Mouse (Mus musculus): ENCODE data around the gene Bdh1. TPM values are rescaled to one million over a fixed set of nuclear protein-coding genes. Genes with fewer than 3 reads are reported as not detected.

Gene Bdh1
- polyA plus RNA-seq, 2 experiments, result 28.5 to 43.9 TPM

DNA sequence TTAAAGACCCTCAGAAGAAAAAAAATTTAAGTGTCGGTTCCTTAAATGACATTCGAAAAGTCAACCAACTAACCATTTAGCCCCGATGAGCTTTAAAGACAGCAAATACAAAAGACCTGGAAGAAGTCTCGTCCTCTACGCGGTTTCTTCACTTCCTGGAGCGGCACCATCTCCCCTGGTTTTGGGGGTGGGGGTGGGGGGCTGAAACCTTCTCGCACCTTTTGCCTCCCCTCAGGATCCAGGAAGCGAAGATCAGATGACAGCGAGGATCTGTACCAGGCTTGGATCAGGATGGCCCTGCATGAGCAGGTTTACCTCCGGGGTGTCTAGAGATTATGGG, 6.2 kb downstream of the Bdh1 start:
- Histone ChIP-seq H3K36me3 (ENCODE audit: control insufficient read depth, insufficient read depth, low read length) (no peaks in the 10 kb centered on the region), H3K4me3 (replicated peaks; ENCODE audit: low read length) (peak overlapping the region; percentile 58), H3K27ac (replicated peaks; ENCODE audit: low read depth, low read length) (no peak overlapping the region), H3K27me3 (ENCODE audit: control insufficient read depth, insufficient read depth, low read length) (peaks cover 10% of the 10 kb centered on the region; the same call in 1 of the 2 replicates), H3K9me3 (ENCODE audit: control insufficient read depth, low read length) (no peaks in the 10 kb centered on the region), H3K4me1 (ENCODE audit: control insufficient read depth, insufficient read depth, low read length) (no peaks in the 10 kb centered on the region; the same call in 1 of the 2 replicates), H3K9ac (ENCODE audit: low read depth, low read length, severe bottlenecking) (peak overlapping the region; percentile 57), H3K4me2 (replicated peaks; ENCODE audit: low read depth, low read length, severe bottlenecking) (peak overlapping the region; percentile 98)
- DNase-seq (ENCODE audit: low spot score), result no peak
- WGBS, result 4% methylated on average over 11 of the region's 11 CpGs
- TF ChIP-seq POLR2A (IDR thresholded peaks at IDR 0.05; ENCODE audit: borderline replicate concordance, extremely low read depth, insufficient read depth, insufficient read length), result no peak
- ATAC-seq (ENCODE audit: low FRiP score, low read depth), result no peak

DNA sequence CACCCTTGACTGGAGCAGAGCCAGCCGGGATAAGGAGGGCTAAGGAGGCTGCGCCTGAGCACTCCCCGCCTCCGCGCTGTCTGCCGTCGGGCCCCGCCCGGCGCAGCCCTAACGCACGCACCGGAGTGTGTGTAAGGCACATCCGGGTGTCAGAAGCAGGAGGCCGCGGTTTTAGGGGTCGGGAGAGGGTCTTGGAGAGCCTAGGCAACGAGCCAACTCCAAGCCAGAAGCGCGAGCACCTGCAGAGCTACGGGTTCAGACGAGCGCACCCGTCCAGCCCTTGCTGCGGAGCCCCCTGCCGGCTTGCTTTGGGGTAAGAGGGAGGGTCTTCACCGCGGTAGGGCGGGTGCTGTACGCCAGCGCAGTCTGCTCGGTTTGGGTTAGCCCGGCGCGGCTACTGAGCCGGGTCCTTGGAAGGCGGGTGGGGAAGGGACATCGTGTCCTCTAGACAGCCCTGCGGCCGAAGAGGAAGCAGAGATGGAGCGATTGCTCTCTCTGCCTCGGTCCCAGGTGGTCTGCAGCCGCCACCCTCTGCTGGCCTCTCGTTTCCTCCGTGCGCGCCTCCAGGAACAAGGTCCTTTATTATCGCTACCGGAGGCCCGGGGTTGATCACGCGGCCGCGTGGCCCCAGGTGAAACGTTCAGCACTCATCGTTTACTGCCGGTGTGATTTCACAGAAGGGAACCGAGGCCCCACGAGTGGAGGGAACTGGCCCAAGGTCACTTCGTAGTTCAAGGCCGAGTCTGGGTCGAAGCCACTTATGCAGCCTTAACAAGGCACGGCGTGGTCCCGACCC, 6.8 kb downstream of the Bdh1 start:
- DNase-seq (ENCODE audit: low spot score) (peak; percentile 38), ATAC-seq (ENCODE audit: low FRiP score, low read depth) (peak; percentile 31; the same call in 1 of the 2 replicates)
- Histone ChIP-seq H3K9ac (ENCODE audit: low read depth, low read length, severe bottlenecking) (peak overlapping the region; percentile 57), H3K4me3 (replicated peaks; ENCODE audit: low read length) (peak overlapping the region; percentile 58), H3K36me3 (ENCODE audit: control insufficient read depth, insufficient read depth, low read length) (no peaks in the 10 kb centered on the region), H3K27ac (replicated peaks; ENCODE audit: low read depth, low read length) (peak overlapping the region; percentile 82), H3K9me3 (ENCODE audit: control insufficient read depth, low read length) (no peaks in the 10 kb centered on the region), H3K27me3 (ENCODE audit: control insufficient read depth, insufficient read depth, low read length) (peaks cover 10% of the 10 kb centered on the region; the same call in 1 of the 2 replicates), H3K4me1 (ENCODE audit: control insufficient read depth, insufficient read depth, low read length) (no peaks in the 10 kb centered on the region; the same call in 1 of the 2 replicates), H3K4me2 (replicated peaks; ENCODE audit: low read depth, low read length, severe bottlenecking) (peak overlapping the region; percentile 98)
- under 1% methylated on average over 65 of the region's 65 CpGs for WGBS
- no peak for TF ChIP-seq POLR2A (IDR thresholded peaks at IDR 0.05; ENCODE audit: borderline replicate concordance, extremely low read depth, insufficient read depth, insufficient read length)

DNA sequence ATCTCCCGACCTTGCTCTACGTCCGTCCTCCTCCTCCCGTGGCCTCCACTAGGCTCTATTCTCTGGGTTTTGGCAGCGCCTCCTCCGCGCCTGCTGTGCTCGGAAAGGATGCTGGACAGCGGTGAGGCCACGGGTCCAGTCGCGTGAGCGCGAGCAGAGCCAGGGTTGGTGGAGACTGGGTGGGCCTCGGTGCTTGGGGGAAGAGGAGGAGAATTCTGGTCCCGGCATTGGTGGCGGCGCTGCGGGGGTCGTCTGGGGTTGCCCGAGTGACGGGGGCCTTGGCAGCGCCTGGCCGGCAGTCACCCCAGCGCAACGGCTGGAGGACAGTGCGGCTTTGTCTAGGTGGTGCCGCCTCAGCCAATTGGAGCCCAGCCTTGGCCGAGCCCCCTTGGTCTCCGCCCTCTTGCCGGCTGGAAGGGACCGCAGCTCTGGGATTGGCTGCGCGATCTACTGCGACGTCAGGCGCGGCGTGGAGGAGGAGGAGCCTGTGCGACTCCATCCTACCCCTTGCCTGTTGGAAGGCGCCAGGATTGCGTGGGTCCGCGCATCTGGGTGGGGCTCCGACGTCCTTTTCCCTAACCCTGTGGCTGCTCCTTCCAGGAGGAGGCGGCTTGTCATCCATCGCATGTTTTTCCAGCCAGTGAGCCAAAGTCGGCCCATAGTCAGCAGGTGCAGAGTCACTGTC, 7.5 kb downstream of the Bdh1 start:
- Histone ChIP-seq H3K36me3 (ENCODE audit: control insufficient read depth, insufficient read depth, low read length) (no peaks in the 10 kb centered on the region), H3K27ac (replicated peaks; ENCODE audit: low read depth, low read length) (peak overlapping the region; percentile 82), H3K4me2 (replicated peaks; ENCODE audit: low read depth, low read length, severe bottlenecking) (peak overlapping the region; percentile 98), H3K9me3 (ENCODE audit: control insufficient read depth, low read length) (no peaks in the 10 kb centered on the region), H3K27me3 (ENCODE audit: control insufficient read depth, insufficient read depth, low read length) (peaks cover 10% of the 10 kb centered on the region; the same call in 1 of the 2 replicates), H3K4me1 (ENCODE audit: control insufficient read depth, insufficient read depth, low read length) (no peaks in the 10 kb centered on the region; the same call in 1 of the 2 replicates), H3K9ac (ENCODE audit: low read depth, low read length, severe bottlenecking) (peak overlapping the region; percentile 57), H3K4me3 (replicated peaks; ENCODE audit: low read length) (peak overlapping the region; percentile 58)
- ATAC-seq (ENCODE audit: low FRiP score, low read depth) (peak; percentile 97), DNase-seq (ENCODE audit: low spot score) (peak; percentile 92)
- 1% methylated on average over 48 of the region's 49 CpGs for WGBS
- TF ChIP-seq POLR2A (IDR thresholded peaks at IDR 0.05; ENCODE audit: borderline replicate concordance, extremely low read depth, insufficient read depth, insufficient read length), result no peak

DNA sequence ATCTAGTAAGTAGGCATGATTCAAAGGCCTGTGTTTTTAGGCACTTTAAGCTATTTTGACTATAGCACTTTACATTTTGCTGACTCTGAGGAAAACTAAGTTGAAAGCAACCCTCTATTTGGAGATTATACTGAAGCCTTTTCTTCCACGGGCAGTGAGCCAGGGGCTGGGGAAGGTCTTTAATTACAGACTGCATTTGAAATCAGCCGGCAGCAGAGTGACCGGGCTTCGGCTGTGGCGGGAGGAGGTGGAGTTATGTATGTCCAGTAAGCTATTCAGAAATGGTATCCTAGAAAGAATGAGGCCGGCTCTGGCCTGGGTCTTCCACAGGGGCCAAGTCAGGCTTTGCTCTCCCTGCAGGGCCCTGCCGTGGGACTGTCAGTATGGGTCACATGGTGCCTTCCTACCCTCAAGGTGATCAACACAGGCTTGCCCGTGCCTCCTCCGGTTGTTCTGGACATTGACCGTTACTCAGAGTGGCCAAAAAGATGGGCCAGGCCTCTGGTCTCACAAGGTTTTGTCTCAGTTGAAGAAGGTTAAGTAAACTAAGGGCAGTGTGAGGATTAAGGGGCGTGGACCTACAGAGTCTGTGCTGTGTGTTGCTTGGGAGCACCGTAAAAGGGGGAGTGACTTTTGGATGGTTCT, 11.5 kb downstream of the Bdh1 start:
- H3K9me3 ChIP-seq (ENCODE audit: control insufficient read depth, low read length), result no peaks in the 10 kb centered on the region
- peak overlapping the region; percentile 40; the same call in 1 of the 2 replicates for H3K27ac ChIP-seq (replicated peaks; ENCODE audit: low read depth, low read length)
- no peak overlapping the region for H3K4me3 ChIP-seq (replicated peaks; ENCODE audit: low read length)
- TF ChIP-seq POLR2A (IDR thresholded peaks at IDR 0.05; ENCODE audit: borderline replicate concordance, extremely low read depth, insufficient read depth, insufficient read length), result no peak
- H3K36me3 ChIP-seq (ENCODE audit: control insufficient read depth, insufficient read depth, low read length), result 0 out of 2 replicates have a peak, but pooled peaks cover 2% of the 10 kb centered on the region
- no peaks in the 10 kb centered on the region; the same call in 1 of the 2 replicates for H3K4me1 ChIP-seq (ENCODE audit: control insufficient read depth, insufficient read depth, low read length)
- ATAC-seq (ENCODE audit: low FRiP score, low read depth) (no peak), DNase-seq (ENCODE audit: low spot score) (no peak)
- H3K4me2 ChIP-seq (replicated peaks; ENCODE audit: low read depth, low read length, severe bottlenecking), result no peak overlapping the region
- 71% methylated on average over 12 of the region's 12 CpGs for WGBS
- H3K27me3 ChIP-seq (ENCODE audit: control insufficient read depth, insufficient read depth, low read length), result peaks cover 3% of the 10 kb centered on the region; the same call in 1 of the 2 replicates
- H3K9ac ChIP-seq (ENCODE audit: low read depth, low read length, severe bottlenecking), result no peak overlapping the region

DNA sequence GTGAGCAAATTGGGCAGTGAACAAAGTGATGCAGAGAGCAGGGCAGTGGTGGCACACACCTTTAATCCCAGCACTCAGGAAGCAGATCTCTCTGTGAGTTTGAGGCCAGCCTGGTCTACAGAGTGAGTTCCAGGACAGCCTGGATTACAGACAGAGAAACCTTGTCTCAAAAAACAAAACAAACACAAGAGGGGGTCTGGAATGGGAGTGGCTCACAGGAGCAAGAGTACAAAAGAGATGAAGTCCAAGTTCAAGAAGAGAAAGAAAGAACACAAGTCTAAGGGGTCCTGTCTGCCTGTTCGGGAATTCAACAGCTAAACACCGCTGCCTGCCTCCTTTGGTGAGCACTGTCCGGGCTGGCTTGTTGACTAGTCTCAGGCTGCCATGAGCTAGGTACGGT, 13.1 kb downstream of the Bdh1 start:
- Histone ChIP-seq H3K9me3 (ENCODE audit: control insufficient read depth, low read length) (no peaks in the 10 kb centered on the region), H3K9ac (ENCODE audit: low read depth, low read length, severe bottlenecking) (no peak overlapping the region), H3K27ac (replicated peaks; ENCODE audit: low read depth, low read length) (no peak overlapping the region), H3K4me1 (ENCODE audit: control insufficient read depth, insufficient read depth, low read length) (no peaks in the 10 kb centered on the region; the same call in 1 of the 2 replicates), H3K27me3 (ENCODE audit: control insufficient read depth, insufficient read depth, low read length) (no peaks in the 10 kb centered on the region), H3K4me3 (replicated peaks; ENCODE audit: low read length) (no peak overlapping the region), H3K36me3 (ENCODE audit: control insufficient read depth, insufficient read depth, low read length) (0 out of 2 replicates have a peak, but pooled peaks cover 10% of the 10 kb centered on the region), H3K4me2 (replicated peaks; ENCODE audit: low read depth, low read length, severe bottlenecking) (no peak overlapping the region)
- TF ChIP-seq POLR2A (IDR thresholded peaks at IDR 0.05; ENCODE audit: borderline replicate concordance, extremely low read depth, insufficient read depth, insufficient read length), result no peak
- WGBS, result 87% methylated on average over 4 of the region's 4 CpGs
- ATAC-seq (ENCODE audit: low FRiP score, low read depth) (no peak), DNase-seq (ENCODE audit: low spot score) (no peak)
